Mouse (Mus musculus) neural tube, embryonic 11.5 days (tissue): ENCODE data around the gene Pcnt. TPM values are rescaled to one million over a fixed set of nuclear protein-coding genes. Genes with fewer than 3 reads are reported as not detected.

Experiments used
- ATAC-seq: fragments of 200-750 bp; cut with Nextera tagmentation; 2 replicates; pipeline ENCODE4 v1.8.0; 2017; ENCODE audit warnings: moderate number of reproducible peaks, mild to moderate bottlenecking, moderate TSS enrichment, moderate library complexity; ENCODE audit not compliant: insufficient read depth, low FRiP score, low TSS enrichment
- DNase-seq: peaks from one replicate; pipeline ENCODE4 v3.0.0-alpha.2; 2015; ENCODE audit warnings: low spot score
- H3K27ac ChIP-seq: fragments of 300-500 bp; sonication (generic); 2 replicates; pipeline ENCODE4 v1.5.1; 2014; ENCODE audit warnings: low read depth, mild to moderate bottlenecking, low read length
- H3K27me3 ChIP-seq: fragments of 300-500 bp; sonication (generic); 2 replicates; pipeline ENCODE4 v1.6.1; 2014; ENCODE audit warnings: mild to moderate bottlenecking, low read length, mixed read lengths; ENCODE audit not compliant: control insufficient read depth, insufficient read depth
- H3K36me3 ChIP-seq: fragments of 300-500 bp; sonication (generic); 2 replicates; pipeline ENCODE4 v1.6.1; 2014; ENCODE audit warnings: mild to moderate bottlenecking, low read length, moderate library complexity, mixed read lengths; ENCODE audit not compliant: control insufficient read depth, insufficient read depth
- H3K4me1 ChIP-seq: fragments of 300-500 bp; sonication (generic); 2 replicates; pipeline ENCODE4 v1.6.1; 2014; ENCODE audit warnings: low read length, mixed read lengths; ENCODE audit not compliant: control insufficient read depth, insufficient read depth
- H3K4me2 ChIP-seq: fragments of 300-500 bp; sonication (generic); 2 replicates; pipeline ENCODE4 v1.6.1; 2014; ENCODE audit warnings: low read depth, mild to moderate bottlenecking, moderate library complexity
- H3K4me3 ChIP-seq: fragments of 300-500 bp; sonication (generic); 2 replicates; pipeline ENCODE4 v1.5.1; 2014; ENCODE audit warnings: low read depth, low read length
- H3K9ac ChIP-seq: fragments of 300-500 bp; sonication (generic); 2 replicates; pipeline ENCODE4 v1.6.1; 2014; ENCODE audit warnings: mild to moderate bottlenecking, low read length
- H3K9me3 ChIP-seq: fragments of 300-500 bp; sonication (generic); 2 replicates; pipeline ENCODE4 v1.6.1; 2016; ENCODE audit warnings: low read length; ENCODE audit not compliant: control insufficient read depth
- WGBS: fragments of 180-500 bp; shearing (Covaris S2); extraction: QIAGEN DNeasy Blood & Tissue Kit; methylation state at CpG from one replicate; pipeline ENCODE4 v1.1.7; 2014; 5-methylcytosine and 5-hydroxymethylcytosine counted together
- polyA plus RNA-seq: library from polyadenylated mRNA; unstranded; fragments of >200 nt; fragmentation: Nextera tagmentation; extraction: Ambion mirVana; gene quantifications from 2 replicates; pipeline ENCODE4 v1.2.1, GENCODE M21; 2014

Gene Pcnt
- polyA plus RNA-seq, 1 experiment from 2014 or later: 15.6 TPM

GRCm38 (mm10) chr10:76317623-76318022, 125.0 kb downstream of the Pcnt start:
- H3K27ac ChIP-seq: no peak overlapping the region
- no peaks in the 10 kb centered on the region for H3K27me3 ChIP-seq
- no peaks in the 10 kb centered on the region for H3K4me1 ChIP-seq
- H3K36me3 ChIP-seq: peaks cover 6% of the 10 kb centered on the region
- 84% methylated on average over 12 of the region's 12 CpGs for WGBS
- no peaks in the 10 kb centered on the region for H3K9me3 ChIP-seq
- no peak overlapping the region for H3K9ac ChIP-seq
- no peak overlapping the region for H3K4me2 ChIP-seq
- no peak overlapping the region for H3K4me3 ChIP-seq
- DNase-seq (no peak), ATAC-seq (no peak)

GRCm38 (mm10) chr10:76316194-76316593, 126.4 kb downstream of the Pcnt start:
- no peak overlapping the region for H3K27ac ChIP-seq
- 91% methylated on average over 7 of the region's 7 CpGs for WGBS
- H3K4me1 ChIP-seq: no peaks in the 10 kb centered on the region
- ATAC-seq (no peak), DNase-seq (no peak)
- no peak overlapping the region for H3K4me2 ChIP-seq
- no peak overlapping the region for H3K9ac ChIP-seq
- peaks cover 8% of the 10 kb centered on the region for H3K36me3 ChIP-seq
- no peak overlapping the region for H3K4me3 ChIP-seq
- H3K9me3 ChIP-seq: no peaks in the 10 kb centered on the region
- H3K27me3 ChIP-seq: no peaks in the 10 kb centered on the region

GRCm38 (mm10) chr10:76306738-76307137, 135.8 kb downstream of the Pcnt start:
- H3K9me3 ChIP-seq: no peaks in the 10 kb centered on the region
- no peak overlapping the region for H3K4me2 ChIP-seq
- DNase-seq (no peak), ATAC-seq (no peak)
- no peaks in the 10 kb centered on the region for H3K4me1 ChIP-seq
- peaks cover 4% of the 10 kb centered on the region; the same call in 1 of the 2 replicates for H3K36me3 ChIP-seq
- H3K9ac ChIP-seq: no peak overlapping the region
- no peak overlapping the region for H3K4me3 ChIP-seq
- H3K27me3 ChIP-seq: no peaks in the 10 kb centered on the region
- WGBS: 90% methylated on average over 9 of the region's 9 CpGs
- no peak overlapping the region for H3K27ac ChIP-seq

Other genes with a start within 250 kb of the Pcnt start
- 106 and 116 TPM in 2 replicates for gene Prmt2, start 204.9 kb downstream of the Pcnt start, polyA plus RNA-seq
- 0.22 and 0.36 TPM in 2 replicates for gene S100b, start 188.9 kb downstream of the Pcnt start, polyA plus RNA-seq
- 4.3 and 4.7 TPM in 2 replicates for gene Dip2a, start 97.5 kb downstream of the Pcnt start, polyA plus RNA-seq
- gene AC141477.1, start 2.3 kb downstream of the Pcnt start, polyA plus RNA-seq: not detected in 2 replicates
- not detected in 2 replicates for gene 2610028H24Rik, start 6.3 kb upstream of the Pcnt start, polyA plus RNA-seq
- 75.1 and 79.7 TPM in 2 replicates for gene Mcm3ap, start 26.1 kb upstream of the Pcnt start, polyA plus RNA-seq
- gene Ybey, start 26.3 kb upstream of the Pcnt start, polyA plus RNA-seq: 5.6 and 5.9 TPM in 2 replicates
- gene Lss, start 88.8 kb upstream of the Pcnt start, polyA plus RNA-seq: 47.9 and 60.9 TPM in 2 replicates
- not detected in 2 replicates for gene Spatc1l, start 119.5 kb upstream of the Pcnt start, polyA plus RNA-seq
- gene Ftcd, start 132.9 kb upstream of the Pcnt start, polyA plus RNA-seq: not detected in 2 replicates
- gene Col6a2, start 180.8 kb upstream of the Pcnt start, polyA plus RNA-seq: 10.3 and 11.6 TPM in 2 replicates